Mouse (Mus musculus) kidney, adult 8-10 months (tissue): Measurements from ENCODE around the gene Cacna1c.

Experiments
- DNase-seq, 2 experiments: peaks; one replicate each; pipeline ENCODE4 v3.0.0; 2022

The Cacna1c gene

DNA sequence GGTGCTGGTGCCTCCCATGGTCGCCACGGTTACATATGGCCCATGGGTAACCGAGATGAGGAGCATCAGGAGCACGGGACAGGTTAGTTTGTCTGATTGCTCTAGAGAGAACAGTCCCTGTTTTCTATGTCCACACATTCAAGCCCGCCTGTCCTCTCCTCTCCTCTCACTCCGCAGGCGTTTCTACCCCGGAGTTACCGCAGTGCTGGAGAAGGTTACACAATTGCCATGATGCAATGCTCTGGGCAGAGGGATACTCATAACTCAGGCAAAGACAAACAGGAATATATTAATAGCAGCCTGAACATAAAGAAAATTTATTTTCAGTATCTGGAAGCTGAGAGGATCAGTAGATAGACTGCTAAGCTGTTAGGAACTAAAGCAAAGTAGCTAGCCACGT lies 58.5 kb downstream of the Cacna1c start:
- no peak for DNase-seq

DNA sequence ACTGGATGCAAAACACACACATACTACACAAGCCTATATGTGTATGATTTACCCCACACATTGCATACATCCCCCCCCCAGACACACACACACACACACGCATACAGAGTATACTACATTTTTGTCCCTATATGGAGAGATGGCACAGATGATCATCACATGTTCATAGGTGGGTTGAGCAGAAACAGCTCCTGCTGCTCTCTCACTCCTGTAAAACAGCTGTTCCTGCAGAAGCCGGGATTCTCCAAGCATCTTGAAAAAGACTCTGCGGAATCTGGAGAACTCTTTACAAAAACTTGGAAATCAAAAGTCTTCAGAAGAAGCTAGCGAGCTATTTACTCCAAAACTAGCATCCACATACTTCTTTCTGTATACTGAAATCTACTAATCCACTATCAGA lies 63.4 kb downstream of the Cacna1c start:
- DNase-seq = no peak

DNA sequence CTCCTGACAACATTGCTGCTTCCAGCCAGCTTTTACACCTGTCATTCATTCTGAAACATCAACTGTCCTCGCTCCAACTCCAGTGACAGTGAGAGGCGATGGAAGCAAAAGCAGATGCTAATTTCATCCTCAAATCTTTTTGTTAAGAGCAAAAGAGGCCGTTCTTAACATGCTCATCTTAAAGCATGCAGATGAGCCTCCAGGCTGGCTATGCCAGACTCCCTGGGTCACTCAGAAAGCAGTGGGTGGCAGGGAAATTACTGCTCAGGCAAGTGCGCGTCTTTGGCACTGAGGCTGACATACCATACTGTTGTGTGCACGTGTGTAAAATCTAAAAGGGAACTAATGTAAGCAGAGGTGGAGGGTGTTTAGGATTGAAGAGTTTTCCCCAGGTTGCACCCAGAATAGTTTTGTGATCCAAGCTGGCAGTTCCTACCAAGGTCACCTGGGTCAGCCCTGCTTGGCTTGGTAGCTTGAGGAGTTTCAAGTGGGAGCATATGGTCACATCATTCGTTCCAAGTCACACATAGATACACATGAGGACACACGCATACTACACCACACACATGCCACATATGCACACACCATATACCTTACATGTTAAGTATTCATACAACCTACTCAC lies 64.0 kb downstream of the Cacna1c start:
- no peak for DNase-seq

DNA sequence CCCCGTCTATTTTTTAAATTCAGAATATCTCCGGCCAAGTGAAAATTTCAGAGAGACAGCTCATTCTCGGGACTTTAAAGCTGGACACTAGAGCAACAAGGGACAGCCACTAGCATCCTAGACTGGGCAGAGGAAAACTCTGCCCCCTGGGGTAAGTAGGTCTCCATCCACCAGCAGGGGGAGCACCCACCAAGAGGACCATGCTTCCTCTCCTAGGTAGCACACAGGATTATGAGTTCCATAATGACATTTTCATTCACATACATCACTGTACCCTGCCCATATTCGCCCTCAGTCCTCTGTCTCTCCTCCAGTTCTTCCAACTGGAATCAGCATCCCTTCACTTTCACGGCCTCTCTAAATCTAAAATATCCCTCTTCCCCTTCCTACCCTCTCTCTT lies 66.6 kb downstream of the Cacna1c start:
- peak in 1 of 2 experiments; percentile 56 for DNase-seq

DNA sequence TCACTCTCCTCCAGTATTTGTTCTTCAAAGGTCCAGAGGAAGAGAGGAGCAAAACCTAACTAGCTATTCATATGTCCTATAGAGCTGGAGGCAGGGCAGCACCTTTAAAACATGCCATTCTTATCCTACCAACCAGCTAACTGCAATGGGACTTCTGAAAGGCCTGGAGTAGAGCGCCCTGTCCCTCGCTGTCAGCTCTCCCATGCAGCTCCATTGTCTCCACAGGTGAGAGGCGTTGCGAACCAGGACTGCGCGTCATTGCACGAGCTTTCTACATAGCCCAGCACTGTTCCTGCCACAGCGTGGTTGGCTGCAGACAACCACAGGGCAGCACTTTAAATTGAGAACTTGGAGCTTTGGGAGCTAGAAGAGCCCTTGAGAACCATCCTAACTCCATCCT lies 67.7 kb downstream of the Cacna1c start:
- DNase-seq = no peak

DNA sequence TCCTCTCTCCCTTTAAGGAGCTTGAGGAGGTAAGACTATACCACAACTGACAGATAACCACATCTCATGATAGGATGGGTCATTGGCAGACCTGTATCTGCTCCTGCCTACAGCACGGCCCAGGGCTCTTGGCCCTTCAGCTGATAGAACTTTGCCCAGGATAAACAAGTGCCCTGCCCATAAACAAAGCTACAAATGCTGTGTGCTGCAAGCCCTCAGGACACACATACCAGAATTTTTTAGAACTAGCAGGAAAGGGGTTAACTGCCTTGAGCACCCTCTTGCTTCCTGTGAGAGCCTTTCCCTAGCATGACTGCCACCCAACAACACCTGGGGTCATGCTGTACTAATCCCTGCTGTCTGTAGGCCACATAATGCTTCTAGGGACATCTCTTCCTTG lies 68.1 kb downstream of the Cacna1c start:
- DNase-seq = no peak

DNA sequence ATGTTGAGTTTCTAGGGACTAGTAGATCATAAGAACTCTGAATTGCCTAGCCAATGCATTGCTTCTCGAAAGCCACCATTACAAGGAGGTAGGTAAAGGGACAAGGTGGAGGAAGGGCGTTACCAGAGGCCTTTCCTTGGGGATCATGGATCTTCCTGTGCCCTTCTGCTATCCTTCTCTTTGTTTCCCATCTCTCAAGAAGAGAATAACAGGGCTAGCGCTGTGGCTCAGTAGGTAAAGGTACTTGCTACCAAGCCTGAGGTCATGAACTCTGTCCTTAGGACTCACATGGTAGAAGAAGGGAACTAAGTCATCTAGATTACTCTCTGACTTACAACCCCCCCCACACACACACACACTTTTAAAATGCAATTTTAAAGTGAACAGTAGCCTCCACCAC lies 69.2 kb downstream of the Cacna1c start:
- no peak for DNase-seq

DNA sequence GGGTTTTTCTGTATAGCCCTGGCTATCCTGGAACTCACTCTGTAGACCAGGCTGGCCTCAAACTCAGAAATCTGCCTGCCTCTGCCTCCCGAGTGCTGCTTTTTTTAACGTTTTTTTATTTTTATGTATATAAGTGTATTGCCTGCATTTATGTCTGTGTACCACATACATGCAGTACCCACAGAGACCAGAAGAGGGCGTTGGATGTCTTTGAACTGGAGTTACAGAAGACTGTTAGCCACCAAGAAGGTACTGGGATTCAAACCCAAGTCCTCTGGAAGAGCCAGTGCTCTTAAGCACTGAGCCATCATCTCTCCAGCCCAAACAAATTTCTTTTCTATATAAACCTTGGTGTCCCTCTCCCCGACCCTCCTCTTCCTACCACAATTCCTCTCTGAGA lies 77.8 kb downstream of the Cacna1c start:
- DNase-seq = no peak

DNA sequence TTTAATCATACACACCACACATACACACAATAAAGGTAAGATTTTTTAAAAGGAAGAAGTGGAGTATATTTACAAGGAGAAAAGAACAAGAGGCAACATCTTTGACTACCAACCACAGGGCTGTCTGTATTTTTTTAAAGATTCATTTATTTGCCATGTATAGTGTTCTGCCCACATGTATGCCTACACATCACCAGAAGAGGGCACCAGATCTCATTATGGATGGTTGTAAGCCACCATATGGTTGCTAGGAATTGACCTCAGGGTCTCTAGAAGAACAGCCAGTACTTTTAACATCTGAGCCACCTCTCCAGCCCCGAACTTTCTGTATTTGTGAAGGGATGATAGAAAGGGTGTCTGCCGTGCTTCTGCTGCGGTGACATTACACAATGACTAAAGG lies 79.9 kb downstream of the Cacna1c start:
- no peak for DNase-seq

DNA sequence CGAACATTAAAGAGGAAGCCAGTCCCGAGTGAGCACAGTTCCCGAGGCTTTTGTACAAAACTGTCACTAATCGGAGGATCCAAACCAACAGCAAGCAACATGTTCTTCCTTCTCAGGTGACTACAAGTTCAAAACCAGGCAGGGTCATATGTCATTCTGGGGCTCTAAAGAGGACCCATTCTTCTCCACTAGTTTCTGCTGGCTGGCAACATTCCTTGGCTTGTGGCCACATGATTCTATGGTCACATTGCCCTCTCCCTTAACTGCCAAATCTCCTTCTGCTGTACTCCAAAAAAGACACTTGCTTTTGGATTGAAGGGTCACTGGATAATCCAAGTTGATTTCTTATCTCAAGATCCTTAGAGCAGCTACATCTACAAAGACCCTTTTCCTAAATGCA lies 82.9 kb downstream of the Cacna1c start:
- DNase-seq = no peak

DNA sequence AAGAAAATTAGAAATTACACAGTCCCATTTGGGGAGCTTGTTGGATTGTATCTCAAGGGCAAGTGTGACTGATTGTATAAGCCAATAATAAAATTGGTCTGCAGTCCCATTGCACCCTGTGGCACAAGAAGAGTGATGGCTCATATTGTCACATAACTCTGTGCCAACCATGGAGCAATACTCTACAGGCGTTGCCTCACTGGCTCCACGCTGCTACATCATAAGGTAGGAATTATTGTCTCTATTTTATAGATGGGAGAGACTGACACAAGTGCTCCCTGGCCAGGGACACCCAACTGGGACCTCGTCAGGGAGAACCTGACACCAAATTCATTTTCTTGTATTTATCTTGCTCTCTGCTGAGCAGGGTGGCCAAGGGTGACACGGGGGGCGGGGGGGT lies 85.8 kb downstream of the Cacna1c start:
- DNase-seq = no peak

DNA sequence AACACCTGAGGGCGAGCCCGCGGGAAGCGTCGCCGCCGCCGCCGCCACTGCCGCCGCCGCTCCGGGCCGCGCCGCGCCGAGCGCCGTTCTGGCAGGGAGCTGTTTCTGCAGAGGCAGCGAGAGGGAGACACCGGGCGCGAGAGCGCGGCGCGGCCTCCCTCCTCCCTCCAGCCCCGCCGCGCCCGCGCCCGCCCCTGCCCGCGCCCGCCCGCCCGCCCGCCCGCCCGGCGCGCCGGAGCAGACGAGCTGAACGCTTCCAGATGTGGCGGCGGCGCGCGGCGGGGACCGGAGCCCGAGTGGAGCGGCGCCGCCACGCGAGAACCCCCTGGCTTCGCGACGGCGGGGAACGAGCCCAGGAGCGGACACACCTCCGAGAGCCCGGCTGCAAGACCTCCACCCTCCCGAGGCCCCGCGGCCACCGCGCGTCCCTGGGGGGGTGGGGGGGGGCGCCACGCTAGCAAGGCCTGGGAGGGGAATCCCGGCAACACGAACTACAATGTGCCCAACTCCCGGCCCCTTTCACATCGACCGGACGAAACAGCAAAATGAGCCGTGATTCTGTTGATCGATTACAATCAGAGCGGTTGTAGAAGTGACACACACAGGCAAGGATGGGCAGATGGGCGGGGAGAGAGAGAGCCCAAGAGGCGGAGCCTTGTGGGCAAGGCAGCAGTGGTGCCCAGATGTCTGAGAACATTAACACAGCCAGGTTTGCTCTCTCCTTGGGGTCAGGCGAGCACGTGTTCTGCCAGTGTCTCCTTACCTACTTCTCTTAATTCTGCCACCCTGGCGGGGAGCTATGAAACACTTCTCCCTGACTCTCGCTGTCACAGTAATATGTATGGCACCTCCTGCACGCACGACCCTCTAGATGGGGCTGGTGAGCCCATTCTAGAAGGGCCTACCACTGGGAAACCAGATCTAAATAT lies 87.5 kb downstream of the Cacna1c start:
- DNase-seq = peak; percentile 7 to 19

DNA sequence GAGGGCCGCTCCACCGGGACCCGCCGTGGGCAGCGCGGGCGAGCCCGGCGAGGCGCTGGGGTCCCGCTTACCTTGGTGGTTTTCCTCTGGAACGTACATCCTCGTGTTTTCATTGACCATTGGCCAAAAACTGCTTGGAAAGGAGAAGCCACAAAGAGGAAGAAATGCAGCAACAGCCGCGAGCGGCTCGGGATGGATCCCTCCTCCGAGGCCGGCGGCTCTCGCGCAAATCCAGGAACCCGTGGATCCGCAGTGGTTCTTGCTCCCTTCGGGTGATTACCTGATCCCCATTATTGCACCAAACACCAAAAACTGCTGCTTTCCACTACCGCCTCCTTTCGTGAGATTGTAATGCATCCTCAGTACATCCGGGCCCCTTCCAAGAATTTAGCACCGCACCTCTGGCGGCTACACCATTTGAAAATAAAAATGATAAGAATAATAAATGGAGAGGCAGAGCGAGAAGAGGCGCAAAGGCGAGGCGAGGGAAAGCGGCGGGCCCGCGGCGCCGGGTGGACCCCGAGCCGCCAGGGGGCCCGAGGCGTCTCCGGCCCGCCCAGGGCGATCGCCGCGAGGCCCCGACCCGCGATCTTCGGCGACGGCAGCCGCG lies 88.3 kb downstream of the Cacna1c start:
- DNase-seq = no peak

DNA sequence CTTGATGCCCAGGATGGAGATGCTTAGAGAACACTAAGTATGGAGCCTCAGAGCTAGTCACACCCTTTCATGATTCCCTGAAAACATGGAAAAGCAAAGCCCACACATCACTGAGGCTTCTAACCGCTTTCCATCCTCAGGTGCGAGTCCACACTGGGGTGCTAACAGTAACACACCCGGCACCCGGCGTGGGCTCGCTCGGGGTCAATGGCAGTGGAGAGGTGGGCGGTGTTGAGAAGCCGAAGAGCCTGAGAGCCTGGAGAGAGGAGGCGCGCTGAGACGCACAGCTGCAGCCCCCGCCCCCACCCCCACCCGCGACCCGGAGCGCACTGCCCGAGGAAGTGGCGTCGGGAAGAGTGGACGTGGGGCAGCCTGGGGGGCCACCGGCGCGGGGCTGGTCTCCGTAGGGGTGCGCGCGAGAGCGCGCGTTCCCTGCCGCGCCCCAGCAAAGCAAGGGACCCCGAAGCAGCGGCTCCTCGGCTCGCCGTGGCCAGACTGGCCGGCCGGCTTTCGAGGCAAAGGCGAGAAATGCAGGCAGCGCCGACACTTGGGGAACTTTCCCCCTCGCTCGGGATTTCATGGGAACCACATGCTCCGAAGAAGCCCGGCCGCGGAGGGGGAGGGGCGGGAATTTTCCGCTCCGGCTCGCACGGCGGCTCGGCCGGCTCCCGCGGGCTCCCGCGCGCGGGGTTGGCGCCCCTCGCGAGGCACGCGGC lies 88.9 kb downstream of the Cacna1c start:
- DNase-seq = peak in 1 of 2 experiments; percentile 13

DNA sequence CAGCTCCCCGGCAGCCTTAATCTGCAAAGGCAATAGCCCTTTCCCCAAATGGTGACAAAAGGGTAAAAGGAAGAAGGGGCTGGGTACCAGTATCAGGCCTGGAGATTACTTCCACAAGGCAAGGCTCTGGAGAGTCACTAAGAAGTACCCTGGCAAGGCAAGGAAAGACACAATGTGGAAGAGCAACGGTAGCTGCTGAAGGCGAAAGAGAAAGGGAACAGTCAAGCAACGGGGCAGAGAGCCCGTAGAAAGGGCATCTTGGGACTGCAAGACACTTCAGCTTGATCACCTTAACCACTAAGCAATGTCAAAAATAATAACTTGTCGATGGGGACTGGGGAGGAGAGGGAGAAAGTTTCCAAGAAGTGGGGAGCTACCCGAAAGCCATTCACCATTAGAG lies 89.5 kb downstream of the Cacna1c start:
- no peak for DNase-seq

DNA sequence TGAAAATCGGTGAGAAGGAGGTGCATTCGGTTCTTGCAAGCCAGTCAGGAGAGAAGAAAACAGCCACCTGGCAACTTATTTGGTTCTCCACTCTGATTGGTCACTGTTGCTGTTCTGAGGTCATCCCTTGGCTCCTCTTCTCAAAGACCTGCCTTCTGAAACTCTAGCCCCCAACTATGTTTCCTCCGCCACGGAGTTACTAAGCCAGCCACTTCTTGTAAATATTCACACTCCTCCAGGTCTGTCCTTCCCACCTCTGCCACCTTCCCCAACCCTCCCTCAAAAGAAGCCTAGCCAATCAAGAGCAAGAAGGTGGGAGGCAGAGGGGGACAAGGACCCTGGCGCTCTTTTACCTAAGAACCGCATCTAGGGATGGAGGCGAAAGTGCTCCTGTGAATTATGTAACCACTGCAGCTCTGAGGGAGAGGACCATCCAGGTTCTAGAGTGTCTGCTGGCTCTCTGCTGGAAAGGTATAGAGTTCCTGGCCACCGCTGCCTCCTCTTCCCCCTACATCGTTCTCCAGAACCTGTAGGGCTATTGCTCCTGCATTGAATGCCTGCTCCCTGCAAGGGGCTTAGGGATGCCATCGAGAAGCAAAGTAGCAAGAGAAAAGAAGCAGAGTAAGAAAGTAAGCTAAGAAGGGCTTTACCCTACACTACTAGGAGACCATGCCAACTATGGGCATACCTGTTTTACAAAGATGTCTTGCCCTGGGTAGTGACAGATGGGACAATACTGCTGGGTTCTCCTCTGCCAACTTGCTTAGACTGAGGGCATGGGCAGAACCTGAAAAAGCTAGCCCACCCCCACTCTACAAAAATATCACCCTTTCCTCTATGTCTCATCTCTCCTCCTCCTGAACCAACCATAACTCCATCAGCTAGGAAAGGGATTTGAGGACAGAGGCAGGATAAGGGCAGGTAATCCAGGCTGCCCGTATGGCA lies 90.3 kb downstream of the Cacna1c start:
- DNase-seq = no peak

DNA sequence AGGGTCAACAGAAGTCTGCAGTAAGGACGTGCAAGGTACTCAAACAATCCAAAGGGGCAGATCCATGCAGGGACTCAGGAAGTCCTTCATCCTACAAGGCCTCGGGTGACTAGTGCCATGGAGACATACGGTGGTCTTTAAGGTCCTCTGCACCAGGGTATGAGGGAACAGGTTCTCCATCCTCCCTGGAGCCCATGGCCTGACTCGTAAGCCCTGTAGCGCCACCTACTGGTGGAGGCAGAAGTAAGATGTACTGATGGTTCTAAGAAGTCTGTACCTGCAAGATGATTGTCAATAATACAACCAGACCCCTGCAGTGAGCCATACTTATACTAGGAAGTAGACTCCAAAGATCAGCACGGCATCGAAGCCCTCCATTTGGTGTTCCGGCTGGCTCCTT lies 92.0 kb downstream of the Cacna1c start:
- peak in 1 of 2 experiments; percentile 69 for DNase-seq

DNA sequence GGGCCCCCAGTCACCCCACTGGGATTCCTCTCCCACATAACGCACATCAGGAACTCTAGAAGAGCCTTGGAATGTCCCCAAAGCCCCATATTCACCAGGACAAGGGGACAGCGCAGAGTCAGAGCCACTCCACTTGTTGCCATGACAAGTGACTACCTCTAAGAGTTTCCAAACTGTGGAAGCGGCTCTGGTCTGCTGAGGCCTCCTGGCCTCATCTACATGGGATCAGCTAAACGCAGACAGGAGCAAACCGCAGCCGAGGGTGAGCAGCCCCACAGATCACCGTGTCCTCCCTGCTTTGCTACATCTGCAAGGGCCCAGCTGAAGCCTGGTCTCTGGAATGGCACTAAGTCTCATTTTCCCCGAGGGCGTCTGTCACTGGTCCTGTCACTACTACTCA lies 93.3 kb downstream of the Cacna1c start:
- no peak for DNase-seq

DNA sequence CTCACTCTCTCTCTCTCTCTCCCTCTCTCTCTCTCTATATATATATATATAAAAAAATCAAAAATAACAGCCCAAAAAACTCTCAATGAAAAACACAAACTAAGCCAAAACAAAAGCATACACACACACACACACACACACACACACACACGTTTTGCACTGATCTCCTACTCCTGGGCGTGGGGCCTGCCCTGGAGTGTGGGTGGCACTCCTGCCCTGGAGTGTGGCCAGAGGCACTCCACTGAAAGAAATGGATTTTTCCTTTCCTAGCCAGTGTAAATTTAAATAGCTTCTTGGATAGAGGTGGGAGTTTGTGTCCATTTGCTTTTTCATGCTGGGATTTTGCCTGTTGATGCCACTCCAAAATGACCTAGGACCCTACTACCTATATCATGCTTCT lies 96.9 kb downstream of the Cacna1c start:
- no peak for DNase-seq

DNA sequence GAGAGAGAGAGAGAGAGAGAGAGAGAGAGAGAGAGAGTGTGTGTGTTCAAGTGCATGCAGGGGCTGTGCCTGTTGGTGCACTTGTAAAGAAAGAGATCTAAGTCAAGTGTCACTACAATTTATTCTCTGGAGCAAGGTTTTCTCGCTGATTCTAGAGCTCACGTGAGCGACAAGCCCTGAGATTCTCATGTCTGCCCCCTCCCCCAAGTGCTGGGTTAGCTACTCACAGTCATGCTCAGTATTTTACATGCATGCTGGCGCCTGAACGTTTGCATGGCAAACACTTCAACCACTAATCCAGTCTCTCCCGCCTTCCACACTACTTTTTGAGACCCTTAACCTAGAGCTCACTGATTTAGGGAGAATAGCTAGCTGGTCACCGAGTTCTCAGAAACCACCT lies 99.7 kb downstream of the Cacna1c start:
- DNase-seq = no peak

DNA sequence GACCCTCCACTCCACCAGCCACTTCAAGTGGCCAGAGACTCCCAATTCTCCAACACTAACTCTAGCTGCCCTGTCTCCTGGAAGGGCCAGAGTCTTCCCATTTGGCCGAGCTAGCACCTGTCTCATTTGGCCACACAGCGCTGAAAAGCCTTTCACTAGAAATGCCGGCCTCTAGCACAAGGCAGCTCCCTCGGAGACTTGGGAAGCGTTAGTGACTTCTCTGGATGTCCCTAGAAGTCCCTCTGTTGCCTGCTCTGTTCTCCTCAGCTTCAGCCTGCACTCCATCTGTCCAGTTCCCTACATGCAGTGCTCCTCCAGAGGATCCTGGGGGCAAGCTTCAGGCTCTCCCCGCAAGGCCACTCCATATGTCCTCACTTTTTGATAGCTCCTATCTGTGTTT lies 101.1 kb downstream of the Cacna1c start:
- no peak for DNase-seq

DNA sequence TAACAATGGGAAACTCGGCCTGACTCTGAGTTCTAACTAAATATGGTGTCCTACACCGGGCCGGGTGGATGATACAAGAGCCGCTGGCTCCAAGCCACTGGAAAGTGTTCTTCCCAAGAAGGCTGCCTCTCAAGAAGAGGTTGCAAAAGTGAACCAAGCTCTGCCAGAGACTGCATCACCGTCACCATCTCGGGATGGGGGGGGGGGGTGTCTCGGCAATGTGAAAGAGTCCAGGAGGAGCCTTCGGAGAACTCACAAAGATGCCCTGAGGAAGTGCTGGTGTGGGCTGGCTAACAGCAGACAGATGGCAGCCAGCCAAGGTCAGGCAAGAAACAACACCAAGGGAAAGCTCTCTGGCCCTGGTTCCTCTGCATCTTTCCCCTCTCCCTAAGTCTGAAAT lies 107.0 kb downstream of the Cacna1c start:
- no peak for DNase-seq
